Mouse (Mus musculus) lung, postnatal 14 days (tissue): ENCODE data around the gene Dpp7.

ENCODE experiments used
- DNase-seq: peaks from one replicate; pipeline ENCODE4 v3.0.0; 2021

Dpp7 gene

GRCm38 (mm10) chr2:25365091-25365761, 9.1 kb upstream of the Dpp7 start, which contains the start of gene Uap1l1:
Uap1l1 (minus strand) TSS chr2:25365682.
- DNase-seq = peak; percentile 85

GRCm38 (mm10) chr2:25364761-25365090, 8.6 kb upstream of the Dpp7 start:
- no peak for DNase-seq

- DNase-seq = no peak
Observed at GRCm38 (mm10) chr2:25364313-25364712, 8.2 kb upstream of the Dpp7 start.

- peak; percentile 36 for DNase-seq
Observed at GRCm38 (mm10) chr2:25363478-25364178, 7.5 kb upstream of the Dpp7 start.

GRCm38 (mm10) chr2:25359848-25360247, 3.7 kb upstream of the Dpp7 start:
- DNase-seq = no peak

- DNase-seq = no peak
Observed at GRCm38 (mm10) chr2:25355419-25356066, 616 bp downstream of the Dpp7 start.

- no peak for DNase-seq
Observed at GRCm38 (mm10) chr2:25354211-25354610, 1.9 kb downstream of the Dpp7 start.

GRCm38 (mm10) chr2:25350701-25351100, 5.5 kb downstream of the Dpp7 start:
- DNase-seq = no peak

GRCm38 (mm10) chr2:25349499-25349898, 6.7 kb downstream of the Dpp7 start:
- DNase-seq = no peak

GRCm38 (mm10) chr2:25348162-25348561, 8.0 kb downstream of the Dpp7 start:
- no peak for DNase-seq

- DNase-seq = no peak
Observed at GRCm38 (mm10) chr2:25338303-25338702, 17.9 kb downstream of the Dpp7 start.

- DNase-seq = no peak
Observed at GRCm38 (mm10) chr2:25333569-25333968, 22.6 kb downstream of the Dpp7 start.

- DNase-seq = peak; percentile 100
Observed at GRCm38 (mm10) chr2:25332286-25333160, 23.6 kb downstream of the Dpp7 start, which contains the start of gene Man1b1. Man1b1 (plus strand) TSS chr2:25332338.

- no peak for DNase-seq
Observed at GRCm38 (mm10) chr2:25331470-25331869, 24.7 kb downstream of the Dpp7 start.

- peak; percentile 41 for DNase-seq
Observed at GRCm38 (mm10) chr2:25328440-25328839, 27.7 kb downstream of the Dpp7 start.

GRCm38 (mm10) chr2:25326036-25326435, 30.1 kb downstream of the Dpp7 start:
- no peak for DNase-seq

- no peak for DNase-seq
Observed at GRCm38 (mm10) chr2:25320084-25320483, 36.1 kb downstream of the Dpp7 start.

- DNase-seq = peak; percentile 71
Observed at GRCm38 (mm10) chr2:25318971-25319773, 37.0 kb downstream of the Dpp7 start, which contains the start of gene Grin1. Grin1 (minus strand) TSS chr2:25319187.

GRCm38 (mm10) chr2:25318119-25318966, 37.8 kb downstream of the Dpp7 start:
- DNase-seq = no peak

GRCm38 (mm10) chr2:25311491-25311891, 44.7 kb downstream of the Dpp7 start:
- no peak for DNase-seq

- DNase-seq = no peak
Observed at GRCm38 (mm10) chr2:25310969-25311368, 45.2 kb downstream of the Dpp7 start.
